Mouse (Mus musculus): Measurements from ENCODE around the gene Rnf157.
"Not testable (repeated sequence)": the region's sequence is repeated elsewhere in the genome, so short reads cannot be mapped to it uniquely, and the experiment has no call there.

Rnf157 gene

GRCm38 (mm10) chr11:116383070-116383469 lies 29.8 kb downstream of the Rnf157 start:
- not testable (repeated sequence) for DNase-seq (ENCODE audit: low read depth, low spot score)

- DNase-seq (ENCODE audit: low read depth, low spot score) = no peak
These were observed 32.1 kb downstream of the Rnf157 start for GRCm38 (mm10) chr11:116380767-116381166.

GRCm38 (mm10) chr11:116379530-116379929 lies 33.3 kb downstream of the Rnf157 start:
- DNase-seq (ENCODE audit: low read depth, low spot score) = no peak

- no peak for DNase-seq (ENCODE audit: low read depth, low spot score)
These were observed 35.7 kb downstream of the Rnf157 start for GRCm38 (mm10) chr11:116376945-116377661.

GRCm38 (mm10) chr11:116371894-116372450 lies 40.9 kb downstream of the Rnf157 start:
- DNase-seq (ENCODE audit: low read depth, low spot score) = peak; percentile 90

- peak; percentile 27 for DNase-seq (ENCODE audit: low read depth, low spot score)
These were observed 43.2 kb downstream of the Rnf157 start for GRCm38 (mm10) chr11:116369633-116370032.

GRCm38 (mm10) chr11:116369051-116369450 lies 43.8 kb downstream of the Rnf157 start:
- DNase-seq (ENCODE audit: low read depth, low spot score) = no peak

- DNase-seq (ENCODE audit: low read depth, low spot score) = peak; percentile 95
These were observed 44.7 kb downstream of the Rnf157 start for GRCm38 (mm10) chr11:116368116-116368515.

GRCm38 (mm10) chr11:116366647-116367046 lies 46.2 kb downstream of the Rnf157 start:
- no peak for DNase-seq (ENCODE audit: low read depth, low spot score)

- no peak for DNase-seq (ENCODE audit: low read depth, low spot score)
These were observed 46.7 kb downstream of the Rnf157 start for GRCm38 (mm10) chr11:116366124-116366523.

- no peak for DNase-seq (ENCODE audit: low read depth, low spot score)
These were observed 47.4 kb downstream of the Rnf157 start for GRCm38 (mm10) chr11:116365432-116365831.

GRCm38 (mm10) chr11:116362015-116362414 lies 50.8 kb downstream of the Rnf157 start:
- no peak for DNase-seq (ENCODE audit: low read depth, low spot score)

- not testable (repeated sequence) for DNase-seq (ENCODE audit: low read depth, low spot score)
These were observed 51.9 kb downstream of the Rnf157 start for GRCm38 (mm10) chr11:116360915-116361314.

- no peak for DNase-seq (ENCODE audit: low read depth, low spot score)
These were observed 53.2 kb downstream of the Rnf157 start for GRCm38 (mm10) chr11:116359652-116360051.

GRCm38 (mm10) chr11:116358926-116359637 lies 53.8 kb downstream of the Rnf157 start:
- DNase-seq (ENCODE audit: low read depth, low spot score) = no peak

- no peak for DNase-seq (ENCODE audit: low read depth, low spot score)
These were observed 58.3 kb downstream of the Rnf157 start for GRCm38 (mm10) chr11:116354521-116354920.

GRCm38 (mm10) chr11:116353535-116353934 lies 59.3 kb downstream of the Rnf157 start:
- no peak for DNase-seq (ENCODE audit: low read depth, low spot score)

- peak; percentile 37 for DNase-seq (ENCODE audit: low read depth, low spot score)
These were observed 61.5 kb downstream of the Rnf157 start for GRCm38 (mm10) chr11:116351294-116351693.

GRCm38 (mm10) chr11:116347955-116348354 lies 64.9 kb downstream of the Rnf157 start:
- no peak for DNase-seq (ENCODE audit: low read depth, low spot score)

GRCm38 (mm10) chr11:116347012-116347411 lies 65.8 kb downstream of the Rnf157 start:
- DNase-seq (ENCODE audit: low read depth, low spot score) = no peak

GRCm38 (mm10) chr11:116342069-116342791 lies 70.6 kb downstream of the Rnf157 start:
- DNase-seq (ENCODE audit: low read depth, low spot score) = peak; percentile 21

- DNase-seq (ENCODE audit: low read depth, low spot score) = no peak
These were observed 75.3 kb downstream of the Rnf157 start for GRCm38 (mm10) chr11:116337531-116337930.
